Mouse (Mus musculus): ENCODE data around the gene Kcnma1.

- TF ChIP-seq CTCF (IDR thresholded peaks at IDR 0.05; ENCODE audit: control insufficient read depth, insufficient read depth, insufficient replicate concordance, low read depth, low read length) (no peak), POLR2A (IDR thresholded peaks at IDR 0.05; ENCODE audit: control insufficient read depth, low read depth, low read length) (no peak)
Measured at GRCm38 (mm10) chr14:23592826-23593447, 421.4 kb downstream of the Kcnma1 start.

All from testis, adult 2 months (tissue).